Mouse (Mus musculus) midbrain, embryonic 12.5 days (tissue): ENCODE measurements around the gene Rps17. TPM values are rescaled to one million over a fixed set of nuclear protein-coding genes. Genes with fewer than 3 reads are reported as not detected.

Experiments used
- ATAC-seq: fragments of 200-750 bp; cut with Nextera tagmentation; 2 replicates; pipeline ENCODE4 v1.8.0; 2017; ENCODE audit warnings: low read depth, moderate TSS enrichment, moderate library complexity; ENCODE audit not compliant: low FRiP score
- H3K27ac ChIP-seq: fragments of 300-500 bp; sonication (generic); replicated peaks from 2 replicates; pipeline ENCODE4 v1.5.1; 2016; ENCODE audit warnings: mild to moderate bottlenecking
- H3K27me3 ChIP-seq: fragments of 300-500 bp; sonication (generic); 2 replicates; pipeline ENCODE4 v1.6.1; 2016; ENCODE audit warnings: mild to moderate bottlenecking
- H3K36me3 ChIP-seq: fragments of 300-500 bp; sonication (generic); 2 replicates; pipeline ENCODE4 v1.6.1; 2016
- H3K4me1 ChIP-seq: fragments of 300-500 bp; sonication (generic); 2 replicates; pipeline ENCODE4 v1.6.1; 2016
- H3K4me2 ChIP-seq: fragments of 300-500 bp; sonication (generic); replicated peaks from 2 replicates; pipeline ENCODE4 v1.6.1; 2016; ENCODE audit warnings: mild to moderate bottlenecking, moderate library complexity
- H3K4me3 ChIP-seq: fragments of 300-500 bp; sonication (generic); 2 replicates; pipeline ENCODE4 v1.5.1; 2016; ENCODE audit warnings: mild to moderate bottlenecking
- H3K9ac ChIP-seq: fragments of 300-500 bp; sonication (generic); replicated peaks from 2 replicates; pipeline ENCODE4 v1.6.1; 2016; ENCODE audit warnings: mild to moderate bottlenecking, moderate library complexity
- H3K9me3 ChIP-seq: fragments of 300-500 bp; sonication (generic); 2 replicates; pipeline ENCODE4 v1.6.1; 2016; ENCODE audit warnings: mild to moderate bottlenecking
- WGBS: fragments of 180-500 bp; shearing (Covaris S2); methylation state at CpG from one replicate; pipeline ENCODE4 v1.1.7; 2016; 5-methylcytosine and 5-hydroxymethylcytosine counted together
- polyA plus RNA-seq: library from polyadenylated mRNA; unstranded; fragments of >200 nt; fragmentation: Nextera tagmentation; extraction: Ambion mirVana; gene quantifications from 2 replicates; pipeline ENCODE4 v1.2.1, GENCODE M21; 2016

Rps17 gene
- 901 and 917 TPM in 2 replicates for polyA plus RNA-seq

GRCm38 (mm10) chr7:81344544-81345446 lies at the start of gene Rps17:
TSS of gene Rps17 (minus strand) at chr7:81345254.
- ATAC-seq = peak; percentile 91

DNA sequence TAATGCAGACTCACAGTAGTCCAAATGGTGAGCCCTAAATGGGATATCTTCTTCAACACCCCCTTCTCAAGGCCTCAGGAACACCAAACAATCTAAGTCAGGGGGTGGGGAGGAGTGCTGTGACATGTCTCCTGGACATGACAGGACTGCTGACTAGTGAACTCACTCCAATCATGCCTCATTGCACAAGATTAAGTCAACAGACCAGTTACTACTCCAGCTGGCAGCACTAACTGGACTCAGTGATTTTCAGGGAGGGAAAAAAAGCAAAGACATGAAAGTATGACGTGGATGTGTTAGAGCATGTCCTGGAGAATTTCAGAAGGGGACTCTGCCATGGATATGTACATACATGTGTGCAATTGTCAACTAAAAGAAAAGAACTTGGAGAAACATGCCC lies 34.3 kb upstream of the Rps17 start:
- no peak for ATAC-seq
- no peaks in the 10 kb centered on the region for H3K9me3 ChIP-seq
- no peak overlapping the region for H3K4me2 ChIP-seq
- H3K36me3 ChIP-seq = no peaks in the 10 kb centered on the region
- 88% methylated on average over 1 of the region's 1 CpGs for WGBS
- H3K27ac ChIP-seq = no peak overlapping the region
- H3K27me3 ChIP-seq = no peaks in the 10 kb centered on the region
- H3K9ac ChIP-seq = no peak overlapping the region
- H3K4me1 ChIP-seq = no peaks in the 10 kb centered on the region
- H3K4me3 ChIP-seq = no peak overlapping the region

More at GRCm38 (mm10) chr7:81344544-81345446, at the start of gene Rps17:
- under 1% methylated on average over 85 of the region's 85 CpGs for WGBS
- Histone ChIP-seq H3K4me2 (peak within 1 kb of the TSS; percentile 90), H3K27ac (peak within 1 kb of the TSS; percentile 93), H3K36me3 (peaks cover 37% of the 10 kb centered on the region), H3K27me3 (peaks cover 6% of the 10 kb centered on the region; the same call in 1 of the 2 replicates), H3K4me1 (peaks cover 22% of the 10 kb centered on the region), H3K9me3 (0 out of 2 replicates have a peak, but pooled peaks cover under 1% of the 10 kb centered on the region), H3K4me3 (peak within 1 kb of the TSS; percentile 96), H3K9ac (peak within 1 kb of the TSS; percentile 98)

GRCm38 (mm10) chr7:81372337-81372920 lies 27.4 kb upstream of the Rps17 start:
- Histone ChIP-seq H3K9ac (peak overlapping the region; percentile 34; the same call in 1 of the 2 replicates), H3K27me3 (peaks cover 5% of the 10 kb centered on the region; the same call in 1 of the 2 replicates), H3K36me3 (no peaks in the 10 kb centered on the region), H3K4me2 (peak overlapping the region; percentile 50), H3K9me3 (no peaks in the 10 kb centered on the region), H3K27ac (no peak overlapping the region), H3K4me1 (peaks cover 8% of the 10 kb centered on the region), H3K4me3 (peak overlapping the region; percentile 25)
- ATAC-seq = peak; percentile 89
- WGBS = 4% methylated on average over 13 of the region's 13 CpGs

GRCm38 (mm10) chr7:81371811-81372210 lies 26.8 kb upstream of the Rps17 start:
- H3K9me3 ChIP-seq = no peaks in the 10 kb centered on the region
- H3K4me2 ChIP-seq = peak overlapping the region; percentile 50
- H3K27ac ChIP-seq = no peak overlapping the region
- peaks cover 5% of the 10 kb centered on the region; the same call in 1 of the 2 replicates for H3K27me3 ChIP-seq
- 13% methylated on average over 5 of the region's 5 CpGs for WGBS
- H3K36me3 ChIP-seq = no peaks in the 10 kb centered on the region
- H3K9ac ChIP-seq = 0 out of 2 replicates have a peak overlapping the region, but pooled peaks have one; percentile 34
- peaks cover 8% of the 10 kb centered on the region for H3K4me1 ChIP-seq
- ATAC-seq = 0 out of 2 replicates have a peak, but pooled peaks have one; percentile 52
- no peak overlapping the region for H3K4me3 ChIP-seq

GRCm38 (mm10) chr7:81369724-81370123 lies 24.7 kb upstream of the Rps17 start:
- Histone ChIP-seq H3K9me3 (no peaks in the 10 kb centered on the region), H3K36me3 (no peaks in the 10 kb centered on the region), H3K27me3 (peaks cover 5% of the 10 kb centered on the region; the same call in 1 of the 2 replicates), H3K4me3 (no peak overlapping the region), H3K9ac (no peak overlapping the region), H3K4me1 (peaks cover 8% of the 10 kb centered on the region), H3K4me2 (no peak overlapping the region), H3K27ac (no peak overlapping the region)
- 60% methylated on average over 3 of the region's 3 CpGs for whole genome bisulfite sequencing
- ATAC-seq = no peak

- Histone ChIP-seq H3K4me3 (no peak overlapping the region), H3K4me1 (peaks cover 8% of the 10 kb centered on the region), H3K36me3 (no peaks in the 10 kb centered on the region), H3K9ac (no peak overlapping the region), H3K4me2 (no peak overlapping the region), H3K27ac (no peak overlapping the region), H3K9me3 (no peaks in the 10 kb centered on the region), H3K27me3 (peaks cover 5% of the 10 kb centered on the region; the same call in 1 of the 2 replicates)
- WGBS = 76% methylated on average over 3 of the region's 3 CpGs
- ATAC-seq = no peak
Observed at GRCm38 (mm10) chr7:81367946-81368345, 22.9 kb upstream of the Rps17 start.

GRCm38 (mm10) chr7:81356975-81357374 lies 11.9 kb upstream of the Rps17 start:
- H3K27ac ChIP-seq = no peak overlapping the region
- no peak overlapping the region for H3K4me3 ChIP-seq
- no peaks in the 10 kb centered on the region for H3K9me3 ChIP-seq
- H3K27me3 ChIP-seq = no peaks in the 10 kb centered on the region
- H3K4me2 ChIP-seq = no peak overlapping the region
- H3K4me1 ChIP-seq = no peaks in the 10 kb centered on the region
- ATAC-seq = no peak
- WGBS = 81% methylated on average over 7 of the region's 7 CpGs
- no peaks in the 10 kb centered on the region for H3K36me3 ChIP-seq
- H3K9ac ChIP-seq = no peak overlapping the region

DNA sequence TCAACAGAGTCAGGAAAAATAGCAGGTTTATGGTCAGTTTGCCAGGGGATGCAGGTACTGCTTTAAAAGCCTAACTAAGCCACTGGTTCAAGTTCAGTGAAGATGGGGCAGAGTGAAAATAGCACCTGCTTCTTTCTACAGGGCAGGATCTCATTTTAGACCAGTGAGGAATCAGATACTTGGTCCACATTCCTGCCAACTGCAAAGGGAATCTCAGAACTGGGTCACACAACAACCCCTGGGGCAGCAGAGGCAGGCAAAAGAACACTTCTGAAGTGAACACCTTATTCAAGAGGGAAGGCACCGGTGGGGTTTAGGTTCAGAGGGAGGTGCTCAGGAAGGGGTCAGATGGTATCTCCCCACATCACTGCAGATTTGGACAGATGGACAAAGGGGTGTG lies 11.3 kb upstream of the Rps17 start:
- Histone ChIP-seq H3K4me1 (no peaks in the 10 kb centered on the region), H3K27ac (no peak overlapping the region), H3K36me3 (no peaks in the 10 kb centered on the region), H3K9me3 (no peaks in the 10 kb centered on the region), H3K9ac (no peak overlapping the region), H3K27me3 (no peaks in the 10 kb centered on the region), H3K4me3 (no peak overlapping the region), H3K4me2 (no peak overlapping the region)
- ATAC-seq = no peak
- WGBS = 86% methylated on average over 1 of the region's 1 CpGs

DNA sequence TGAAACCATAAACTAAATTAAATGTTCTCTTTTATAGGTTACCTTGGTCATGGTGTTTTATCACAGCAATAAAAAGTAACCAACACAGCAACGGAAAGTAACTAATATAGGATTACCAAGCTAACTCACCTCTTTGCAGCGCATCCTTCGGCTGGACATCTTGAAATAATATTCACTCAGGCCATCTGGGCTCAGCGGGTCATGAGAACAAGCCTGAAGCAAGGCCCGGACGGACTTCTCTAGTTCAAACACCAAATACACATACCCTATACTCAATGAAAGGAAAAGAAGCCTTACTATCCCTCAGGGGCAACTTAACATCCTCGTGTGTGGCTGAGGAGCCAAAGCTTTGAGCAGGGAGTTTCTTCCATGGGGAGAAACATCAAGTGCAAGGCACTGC lies 10.7 kb upstream of the Rps17 start:
- Histone ChIP-seq H3K4me2 (no peak overlapping the region), H3K4me1 (no peaks in the 10 kb centered on the region)

DNA sequence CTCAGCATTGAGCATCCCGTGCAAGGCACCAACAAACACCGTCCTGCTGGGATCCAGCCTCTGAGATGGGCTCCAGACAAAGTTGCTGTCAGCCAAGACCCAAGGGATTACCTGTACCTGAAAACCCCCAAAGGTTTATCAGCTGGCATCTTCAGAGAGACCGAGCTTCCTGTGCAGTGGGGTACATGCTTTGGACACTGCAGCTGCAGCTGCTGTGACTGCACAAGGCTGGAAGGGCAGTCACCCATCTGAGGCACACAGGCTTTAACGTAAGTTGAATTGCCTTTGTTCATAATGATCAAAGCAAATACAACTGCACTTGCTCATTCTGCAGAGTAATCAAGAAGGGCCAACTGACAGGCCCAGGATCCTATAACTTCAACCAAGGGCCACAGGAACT lies 6.8 kb upstream of the Rps17 start:
- Histone ChIP-seq H3K36me3 (no peaks in the 10 kb centered on the region), H3K27me3 (peaks cover 6% of the 10 kb centered on the region; the same call in 1 of the 2 replicates), H3K9ac (no peak overlapping the region), H3K4me2 (no peak overlapping the region), H3K27ac (no peak overlapping the region), H3K4me3 (no peak overlapping the region), H3K9me3 (no peaks in the 10 kb centered on the region), H3K4me1 (no peaks in the 10 kb centered on the region)
- no peak for ATAC-seq
- 79% methylated on average over 4 of the region's 4 CpGs for WGBS

More for the DNA sequence above, 10.7 kb upstream of the Rps17 start:
- Histone ChIP-seq H3K27ac (no peak overlapping the region), H3K27me3 (no peaks in the 10 kb centered on the region), H3K36me3 (no peaks in the 10 kb centered on the region), H3K9me3 (no peaks in the 10 kb centered on the region), H3K4me3 (no peak overlapping the region), H3K9ac (no peak overlapping the region)
- ATAC-seq = no peak
- WGBS = 83% methylated on average over 7 of the region's 7 CpGs

GRCm38 (mm10) chr7:81348206-81348605 lies 3.2 kb upstream of the Rps17 start:
- no peak overlapping the region for H3K4me2 ChIP-seq
- no peak overlapping the region for H3K4me3 ChIP-seq
- no peak overlapping the region for H3K9ac ChIP-seq
- H3K4me1 ChIP-seq = peaks cover 9% of the 10 kb centered on the region
- peaks cover 6% of the 10 kb centered on the region for H3K36me3 ChIP-seq
- WGBS = 63% methylated on average over 7 of the region's 7 CpGs
- peaks cover 6% of the 10 kb centered on the region; the same call in 1 of the 2 replicates for H3K27me3 ChIP-seq
- H3K27ac ChIP-seq = no peak overlapping the region
- no peaks in the 10 kb centered on the region for H3K9me3 ChIP-seq
- ATAC-seq = no peak
